Comparison of ENCODE assay signal across 12 mouse cellular contexts in the genomic region with DNA sequence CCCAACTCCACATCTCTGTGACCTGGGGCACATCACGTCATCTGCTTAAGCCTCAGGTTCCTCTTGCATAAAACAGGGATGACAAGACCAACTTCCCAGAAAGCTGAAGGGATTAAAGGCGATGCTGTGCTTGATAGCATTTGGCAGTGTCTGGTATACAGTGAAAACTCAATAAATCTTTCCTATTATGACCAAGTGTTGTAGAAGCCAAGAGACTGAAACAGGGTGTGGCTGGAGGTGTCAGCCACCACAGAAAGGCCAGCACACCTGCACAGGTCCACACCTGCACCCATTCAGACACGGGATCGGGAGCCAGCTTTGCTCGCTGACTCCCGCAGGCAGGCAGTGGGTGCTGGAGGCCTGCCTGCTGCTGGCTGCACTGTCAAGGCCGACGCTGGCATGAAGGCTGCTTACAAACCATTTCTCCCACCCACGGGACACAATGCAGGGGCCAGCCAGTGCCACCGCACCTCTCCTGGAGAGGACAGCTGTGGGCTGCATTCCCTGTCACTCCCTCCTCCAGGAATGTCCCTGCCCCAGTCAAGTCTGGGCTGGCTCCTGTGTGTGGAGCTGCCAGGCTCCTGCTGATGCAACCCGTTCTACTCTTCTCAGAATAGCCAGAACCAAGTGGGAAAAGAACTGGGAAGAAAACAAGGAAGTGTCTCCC. TPM values are rescaled to one million over a fixed set of nuclear protein-coding genes. Genes with fewer than 3 reads are reported as not detected.
A peak's percentile ranks its signal among the peaks of the same experiment; 100 is the strongest.
DNase-seq lines count a peak whose midpoint lies in the region; ATAC-seq and TF ChIP-seq lines count a peak whose summit lies in the region.
"Had no signal": no experiment of that assay in that cellular context is flagged by ENCODE, and none has a peak within 500 bp of the region (broad histone marks: within the 10 kb centered on the region; RNA-seq: fewer than 3 reads in every experiment).

No protein-coding gene starts in this region.

- no peak for ATAC-seq in forebrain, embryonic 15.5 days (replicated peaks)
- no peak for ATAC-seq in forebrain, embryonic 12.5 days (ENCODE audit: low FRiP score)
- ATAC-seq in lung, embryonic 14.5 days (ENCODE audit: insufficient read depth) = peak; percentile 66
- ATAC-seq in limb, embryonic 15.5 days (ENCODE audit: insufficient number of reproducible peaks, low FRiP score, low TSS enrichment, low read depth) = peak; percentile 63; the same call in 1 of the 2 replicates
- ATAC-seq: Patski had no signal

- DNase-seq in lung, embryonic 14.5 days = no peak
- DNase-seq in lung, postnatal 4 days = no peak
- peak; percentile 67 for DNase-seq in adrenal gland, postnatal 10 days
- DNase-seq in retina, postnatal 1 day = no peak
- no peak for DNase-seq in cerebellum, adult 9-11 months
- DNase-seq: right cerebral cortex, postnatal 25 days had no signal

- H3K4me3 ChIP-seq in forebrain, embryonic 15.5 days = no peak overlapping the region
- H3K4me3 ChIP-seq in forebrain, embryonic 12.5 days (replicated peaks) = no peak overlapping the region
- no peak overlapping the region for H3K4me3 ChIP-seq in lung, embryonic 14.5 days (ENCODE audit: low read depth, low read length)
- no peak overlapping the region for H3K4me3 ChIP-seq in limb, embryonic 15.5 days
- H3K4me3 ChIP-seq: hindbrain, embryonic 10.5 days had no signal

- no peak for TF ChIP-seq CTCF in lung, embryonic 14.5 days (IDR thresholded peaks at IDR 0.05; ENCODE audit: low read depth)

- H3K36me3 ChIP-seq in forebrain, embryonic 15.5 days = no peaks in the 10 kb centered on the region
- H3K36me3 ChIP-seq in forebrain, embryonic 12.5 days (replicated peaks) = peaks cover 5% of the 10 kb centered on the region; the same call in 1 of the 2 replicates
- 0 out of 2 replicates have a peak, but pooled peaks cover 8% of the 10 kb centered on the region for H3K36me3 ChIP-seq in lung, embryonic 14.5 days (ENCODE audit: insufficient read depth)
- peaks cover 5% of the 10 kb centered on the region for H3K36me3 ChIP-seq in limb, embryonic 15.5 days

- H3K27ac ChIP-seq in forebrain, embryonic 15.5 days (replicated peaks) = peak overlapping the region; percentile 52; the same call in 1 of the 2 replicates
- no peak overlapping the region for H3K27ac ChIP-seq in forebrain, embryonic 12.5 days
- H3K27ac ChIP-seq in lung, embryonic 14.5 days (ENCODE audit: low read depth) = no peak overlapping the region
- peak overlapping the region; percentile 67 for H3K27ac ChIP-seq in limb, embryonic 15.5 days
- H3K27ac ChIP-seq: hindbrain, embryonic 10.5 days had no signal

- H3K9ac ChIP-seq in forebrain, embryonic 15.5 days (replicated peaks) = no peak overlapping the region
- no peak overlapping the region for H3K9ac ChIP-seq in forebrain, embryonic 12.5 days
- H3K9ac ChIP-seq in lung, embryonic 14.5 days = no peak overlapping the region
- no peak overlapping the region for H3K9ac ChIP-seq in limb, embryonic 15.5 days

- WGBS in forebrain, embryonic 15.5 days = 87% methylated on average over 11 of the region's 11 CpGs
- 89% methylated on average over 11 of the region's 11 CpGs for WGBS in forebrain, embryonic 12.5 days
- WGBS in lung, embryonic 14.5 days = 79% methylated on average over 11 of the region's 11 CpGs
- 67% methylated on average over 11 of the region's 11 CpGs for WGBS in limb, embryonic 15.5 days

- peaks cover 13% of the 10 kb centered on the region for H3K4me1 ChIP-seq in forebrain, embryonic 15.5 days
- peaks cover 11% of the 10 kb centered on the region; the same call in 1 of the 2 replicates for H3K4me1 ChIP-seq in forebrain, embryonic 12.5 days
- H3K4me1 ChIP-seq in lung, embryonic 14.5 days (ENCODE audit: insufficient read depth) = no peaks in the 10 kb centered on the region
- peaks cover 9% of the 10 kb centered on the region; the same call in 1 of the 2 replicates for H3K4me1 ChIP-seq in limb, embryonic 15.5 days

- H3K27me3 ChIP-seq in forebrain, embryonic 15.5 days = no peaks in the 10 kb centered on the region
- H3K27me3 ChIP-seq in forebrain, embryonic 12.5 days = no peaks in the 10 kb centered on the region
- H3K27me3 ChIP-seq in lung, embryonic 14.5 days (ENCODE audit: insufficient read depth, low read length) = no peaks in the 10 kb centered on the region
- no peaks in the 10 kb centered on the region for H3K27me3 ChIP-seq in limb, embryonic 15.5 days
- H3K27me3 ChIP-seq: Patski had no signal

- H3K9me3 ChIP-seq in forebrain, embryonic 15.5 days = no peaks in the 10 kb centered on the region
- no peaks in the 10 kb centered on the region for H3K9me3 ChIP-seq in forebrain, embryonic 12.5 days
- H3K9me3 ChIP-seq in lung, embryonic 14.5 days (ENCODE audit: low read depth, low read length) = no peaks in the 10 kb centered on the region
- no peaks in the 10 kb centered on the region for H3K9me3 ChIP-seq in limb, embryonic 15.5 days
- H3K9me3 ChIP-seq: hindbrain, embryonic 10.5 days had no signal

- H3K4me2 ChIP-seq in forebrain, embryonic 15.5 days (replicated peaks) = no peak overlapping the region
- H3K4me2 ChIP-seq in forebrain, embryonic 12.5 days = no peak overlapping the region
- no peak overlapping the region for H3K4me2 ChIP-seq in lung, embryonic 14.5 days
- H3K4me2 ChIP-seq in limb, embryonic 15.5 days = no peak overlapping the region
- H3K4me2 ChIP-seq: midbrain, embryonic 11.5 days had no signal

RNA-seq across cellular contexts. Expression of a gene that starts 17.2 kb away (rescaled TPM):
- polyA plus RNA-seq in forebrain, embryonic 15.5 days (2015; fragmentation: Nextera tagmentation; extraction: Ambion mirVana) = 0.10 and 0.28 TPM in 2 replicates
- polyA plus RNA-seq in forebrain, embryonic 12.5 days (2016; fragmentation: Nextera tagmentation; extraction: Ambion mirVana) = 0.23 and 0.33 TPM in 2 replicates
- 2.5 and 3.3 TPM in 2 replicates for polyA plus RNA-seq in lung, embryonic 14.5 days (2014; fragmentation: Nextera tagmentation; extraction: Ambion mirVana)
- total RNA-seq in adrenal gland, postnatal 10 days (2021) = under 1 TPM; 0.12 to 0.42 TPM
- 5.4 and 5.7 TPM in 2 replicates for polyA plus RNA-seq in limb, embryonic 15.5 days (2015; fragmentation: Nextera tagmentation; extraction: Ambion mirVana)
- polyA plus RNA-seq: Patski had no signal

RNA-seq across cellular contexts. Expression of a gene that starts 32.0 kb away (rescaled TPM):
- polyA plus RNA-seq in forebrain, embryonic 15.5 days (2015; fragmentation: Nextera tagmentation; extraction: Ambion mirVana) = 69.3 and 75.5 TPM in 2 replicates
- polyA plus RNA-seq in forebrain, embryonic 12.5 days (2016; fragmentation: Nextera tagmentation; extraction: Ambion mirVana) = 70.8 and 71.4 TPM in 2 replicates
- 39.2 and 44.2 TPM in 2 replicates for polyA plus RNA-seq in lung, embryonic 14.5 days (2014; fragmentation: Nextera tagmentation; extraction: Ambion mirVana)
- 10 to 100 TPM; 39.0 to 55.1 TPM for total RNA-seq in adrenal gland, postnatal 10 days (2021)
- 39.0 and 41.1 TPM in 2 replicates for polyA plus RNA-seq in limb, embryonic 15.5 days (2015; fragmentation: Nextera tagmentation; extraction: Ambion mirVana)

RNA-seq across cellular contexts. Expression of a gene that starts 54.9 kb away (rescaled TPM):
- 26.8 and 29.4 TPM in 2 replicates for polyA plus RNA-seq in forebrain, embryonic 15.5 days (2015; fragmentation: Nextera tagmentation; extraction: Ambion mirVana)
- 26.7 and 27.0 TPM in 2 replicates for polyA plus RNA-seq in forebrain, embryonic 12.5 days (2016; fragmentation: Nextera tagmentation; extraction: Ambion mirVana)
- 21.4 and 21.7 TPM in 2 replicates for polyA plus RNA-seq in lung, embryonic 14.5 days (2014; fragmentation: Nextera tagmentation; extraction: Ambion mirVana)
- 1 to 10 TPM; 5.6 to 7.0 TPM for total RNA-seq in adrenal gland, postnatal 10 days (2021)
- polyA plus RNA-seq in limb, embryonic 15.5 days (2015; fragmentation: Nextera tagmentation; extraction: Ambion mirVana) = 16.2 and 16.8 TPM in 2 replicates

RNA-seq across cellular contexts. Expression of a gene that starts 59.6 kb away (rescaled TPM):
- 460 and 461 TPM in 2 replicates for polyA plus RNA-seq in forebrain, embryonic 15.5 days (2015; fragmentation: Nextera tagmentation; extraction: Ambion mirVana)
- polyA plus RNA-seq in forebrain, embryonic 12.5 days (2016; fragmentation: Nextera tagmentation; extraction: Ambion mirVana) = 233 TPM in 2 replicates
- polyA plus RNA-seq in lung, embryonic 14.5 days (2014; fragmentation: Nextera tagmentation; extraction: Ambion mirVana) = 139 and 150 TPM in 2 replicates
- total RNA-seq in adrenal gland, postnatal 10 days (2021) = 100 to 1,000 TPM; 145 to 149 TPM
- polyA plus RNA-seq in limb, embryonic 15.5 days (2015; fragmentation: Nextera tagmentation; extraction: Ambion mirVana) = 229 and 243 TPM in 2 replicates

Comparison
In these comparisons a context has a peak if more than half of its experiments do, and no peak if none do; other contexts are left out.
1. H3K27ac ChIP-seq: peak in forebrain, embryonic 15.5 days (single experiment) and limb, embryonic 15.5 days (single experiment); none in forebrain, embryonic 12.5 days (single experiment) and lung, embryonic 14.5 days (single experiment).
2. ATAC-seq: peak in lung, embryonic 14.5 days (single experiment) and limb, embryonic 15.5 days (single experiment); none in forebrain, embryonic 15.5 days (single experiment) and forebrain, embryonic 12.5 days (single experiment).